Mouse (Mus musculus): ENCODE measurements around the gene Mrpl20. TPM values are rescaled to one million over a fixed set of nuclear protein-coding genes. Genes with fewer than 3 reads are reported as not detected.

Gene Mrpl20
- polyA plus RNA-seq, 1 experiment = 244 TPM

- Histone ChIP-seq H3K27ac (ENCODE audit: control insufficient read depth, insufficient read depth, low read depth, low read length, poor library complexity) (peak overlapping the region; percentile 30), H3K4me1 (ENCODE audit: control insufficient read depth, insufficient read depth, low read length) (peaks cover 6% of the 10 kb centered on the region)
- under 1% methylated on average over 39 of the region's 39 CpGs for WGBS
Measured at GRCm38 (mm10) chr4:155769880-155770512, 32.7 kb upstream of the Mrpl20 start.

GRCm38 (mm10) chr4:155770626-155771025 lies 32.1 kb upstream of the Mrpl20 start:
- TF ChIP-seq CTCF (IDR thresholded peaks at IDR 0.05; ENCODE audit: control insufficient read depth, insufficient read depth, low read length) = no peak; the same call in 1 of the 2 replicates
- TF ChIP-seq POLR2A (IDR thresholded peaks at IDR 0.05; ENCODE audit: borderline replicate concordance, control insufficient read depth, low read depth, low read length) = peak; percentile 15; the same call in 1 of the 2 replicates
- 75% methylated on average over 24 of the region's 24 CpGs for WGBS
- H3K27ac ChIP-seq (ENCODE audit: control insufficient read depth, insufficient read depth, low read depth, low read length, poor library complexity) = no peak overlapping the region; the same call in 1 of the 2 replicates
- peaks cover 6% of the 10 kb centered on the region for H3K4me1 ChIP-seq (ENCODE audit: control insufficient read depth, insufficient read depth, low read length)
- H3K4me3 ChIP-seq (replicated peaks; ENCODE audit: control insufficient read depth, low read depth, low read length) = no peak overlapping the region

More at GRCm38 (mm10) chr4:155769880-155770512, 32.7 kb upstream of the Mrpl20 start:
- TF ChIP-seq POLR2A (IDR thresholded peaks at IDR 0.05; ENCODE audit: borderline replicate concordance, control insufficient read depth, low read depth, low read length) = peak; percentile 30; the same call in 1 of the 2 replicates
- TF ChIP-seq CTCF (IDR thresholded peaks at IDR 0.05; ENCODE audit: control insufficient read depth, insufficient read depth, low read length) = peak; percentile 96
- peak overlapping the region; percentile 78 for H3K4me3 ChIP-seq (replicated peaks; ENCODE audit: control insufficient read depth, low read depth, low read length)

GRCm38 (mm10) chr4:155771706-155772105 lies 31.0 kb upstream of the Mrpl20 start:
- WGBS = 65% methylated on average over 2 of the region's 2 CpGs
- Histone ChIP-seq H3K4me1 (ENCODE audit: control insufficient read depth, insufficient read depth, low read length) (peaks cover 6% of the 10 kb centered on the region), H3K27ac (ENCODE audit: control insufficient read depth, insufficient read depth, low read depth, low read length, poor library complexity) (no peak overlapping the region), H3K4me3 (replicated peaks; ENCODE audit: control insufficient read depth, low read depth, low read length) (no peak overlapping the region)
- no peak for TF ChIP-seq POLR2A (IDR thresholded peaks at IDR 0.05; ENCODE audit: borderline replicate concordance, control insufficient read depth, low read depth, low read length)
- TF ChIP-seq CTCF (IDR thresholded peaks at IDR 0.05; ENCODE audit: control insufficient read depth, insufficient read depth, low read length) = no peak

- H3K4me3 ChIP-seq (replicated peaks; ENCODE audit: control insufficient read depth, low read depth, low read length) = no peak overlapping the region
- peaks cover 6% of the 10 kb centered on the region for H3K4me1 ChIP-seq (ENCODE audit: control insufficient read depth, insufficient read depth, low read length)
- TF ChIP-seq CTCF (IDR thresholded peaks at IDR 0.05; ENCODE audit: control insufficient read depth, insufficient read depth, low read length) (no peak), POLR2A (IDR thresholded peaks at IDR 0.05; ENCODE audit: borderline replicate concordance, control insufficient read depth, low read depth, low read length) (no peak)
- H3K27ac ChIP-seq (ENCODE audit: control insufficient read depth, insufficient read depth, low read depth, low read length, poor library complexity) = no peak overlapping the region
- 85% methylated on average over 13 of the region's 13 CpGs for WGBS
Measured at GRCm38 (mm10) chr4:155772786-155773185, 29.9 kb upstream of the Mrpl20 start.

GRCm38 (mm10) chr4:155773335-155774078 lies 29.2 kb upstream of the Mrpl20 start:
- H3K27ac ChIP-seq (ENCODE audit: control insufficient read depth, insufficient read depth, low read depth, low read length, poor library complexity) = no peak overlapping the region
- TF ChIP-seq POLR2A (IDR thresholded peaks at IDR 0.05; ENCODE audit: borderline replicate concordance, control insufficient read depth, low read depth, low read length) = no peak
- peaks cover 6% of the 10 kb centered on the region for H3K4me1 ChIP-seq (ENCODE audit: control insufficient read depth, insufficient read depth, low read length)
- WGBS = 50% methylated on average over 5 of the region's 5 CpGs
- no peak overlapping the region for H3K4me3 ChIP-seq (replicated peaks; ENCODE audit: control insufficient read depth, low read depth, low read length)

- Histone ChIP-seq H3K4me3 (replicated peaks; ENCODE audit: control insufficient read depth, low read depth, low read length) (peak within 1 kb of the TSS; percentile 40), H3K4me1 (ENCODE audit: control insufficient read depth, insufficient read depth, low read length) (peaks cover 6% of the 10 kb centered on the region), H3K27ac (ENCODE audit: control insufficient read depth, insufficient read depth, low read depth, low read length, poor library complexity) (no peak within 1 kb of the TSS)
- TF ChIP-seq POLR2A (IDR thresholded peaks at IDR 0.05; ENCODE audit: borderline replicate concordance, control insufficient read depth, low read depth, low read length) (peak; percentile 29; the same call in 1 of the 2 replicates), CTCF (IDR thresholded peaks at IDR 0.05; ENCODE audit: control insufficient read depth, insufficient read depth, low read length) (no peak)
- whole genome bisulfite sequencing = 1% methylated on average over 35 of the region's 35 CpGs
Measured at GRCm38 (mm10) chr4:155774280-155774754, 28.4 kb upstream of the Mrpl20 start, which contains the start of gene Vwa1. Gene Vwa1 (minus strand): TSS chr4:155774698.

GRCm38 (mm10) chr4:155774971-155775740 lies 27.5 kb upstream of the Mrpl20 start:
- H3K4me3 ChIP-seq (replicated peaks; ENCODE audit: control insufficient read depth, low read depth, low read length) = no peak overlapping the region
- TF ChIP-seq CTCF (IDR thresholded peaks at IDR 0.05; ENCODE audit: control insufficient read depth, insufficient read depth, low read length) (no peak), POLR2A (IDR thresholded peaks at IDR 0.05; ENCODE audit: borderline replicate concordance, control insufficient read depth, low read depth, low read length) (no peak)
- H3K27ac ChIP-seq (ENCODE audit: control insufficient read depth, insufficient read depth, low read depth, low read length, poor library complexity) = no peak overlapping the region
- WGBS = 17% methylated on average over 9 of the region's 9 CpGs
- peaks cover 6% of the 10 kb centered on the region for H3K4me1 ChIP-seq (ENCODE audit: control insufficient read depth, insufficient read depth, low read length)

- H3K4me3 ChIP-seq (replicated peaks; ENCODE audit: control insufficient read depth, low read depth, low read length) = no peak overlapping the region
- 72% methylated on average over 3 of the region's 3 CpGs for WGBS
- peaks cover 4% of the 10 kb centered on the region for H3K4me1 ChIP-seq (ENCODE audit: control insufficient read depth, insufficient read depth, low read length)
- H3K27ac ChIP-seq (ENCODE audit: control insufficient read depth, insufficient read depth, low read depth, low read length, poor library complexity) = no peak overlapping the region
- TF ChIP-seq CTCF (IDR thresholded peaks at IDR 0.05; ENCODE audit: control insufficient read depth, insufficient read depth, low read length) (no peak), POLR2A (IDR thresholded peaks at IDR 0.05; ENCODE audit: borderline replicate concordance, control insufficient read depth, low read depth, low read length) (no peak)
Measured at GRCm38 (mm10) chr4:155775855-155776254, 26.8 kb upstream of the Mrpl20 start.

Data from bone marrow, adult 2 months (tissue).